Mouse (Mus musculus) liver, embryonic 12.5 days (tissue): ENCODE results near the gene Nagk. TPM values are rescaled to one million over a fixed set of nuclear protein-coding genes. Genes with fewer than 3 reads are reported as not detected.
"Not testable (repeated sequence)": the region's sequence is repeated elsewhere in the genome, so short reads cannot be mapped to it uniquely, and the experiment has no call there.

Source experiments
- ATAC-seq: fragments of 200-750 bp; cut with Nextera tagmentation; 2 replicates; pipeline ENCODE4 v1.8.0; 2017; ENCODE audit warnings: moderate number of reproducible peaks, mild to moderate bottlenecking, moderate library complexity
- H3K27ac ChIP-seq: fragments of 300-500 bp; sonication (generic); 2 replicates; pipeline ENCODE4 v1.5.1; 2016; ENCODE audit warnings: mild to moderate bottlenecking
- H3K27me3 ChIP-seq: fragments of 300-500 bp; sonication (generic); replicated peaks from 2 replicates; pipeline ENCODE4 v1.6.1; 2016; ENCODE audit warnings: mild to moderate bottlenecking, moderate library complexity
- H3K36me3 ChIP-seq: fragments of 300-500 bp; sonication (generic); 2 replicates; pipeline ENCODE4 v1.6.1; 2016; ENCODE audit warnings: mild to moderate bottlenecking, moderate library complexity
- H3K4me1 ChIP-seq: fragments of 300-500 bp; sonication (generic); 2 replicates; pipeline ENCODE4 v1.6.1; 2016
- H3K4me2 ChIP-seq: fragments of 300-500 bp; sonication (generic); 2 replicates; pipeline ENCODE4 v1.6.1; 2016; ENCODE audit warnings: mild to moderate bottlenecking, moderate library complexity
- H3K4me3 ChIP-seq: fragments of 300-500 bp; sonication (generic); 2 replicates; pipeline ENCODE4 v1.5.1; 2016; ENCODE audit warnings: mild to moderate bottlenecking, moderate library complexity
- H3K9ac ChIP-seq: fragments of 300-500 bp; sonication (generic); 2 replicates; pipeline ENCODE4 v1.6.1; 2016; ENCODE audit warnings: mild to moderate bottlenecking, moderate library complexity
- H3K9me3 ChIP-seq: fragments of 300-500 bp; sonication (generic); replicated peaks from 2 replicates; pipeline ENCODE4 v1.6.1; 2016; ENCODE audit warnings: mild to moderate bottlenecking, moderate library complexity
- WGBS: fragments of 180-500 bp; shearing (Covaris S2); methylation state at CpG from one replicate; pipeline ENCODE4 v1.1.7; 2016; ENCODE audit not compliant: insufficient replicate concordance; 5-methylcytosine and 5-hydroxymethylcytosine counted together
- polyA plus RNA-seq: library from polyadenylated mRNA; unstranded; fragments of >200 nt; fragmentation: Nextera tagmentation; extraction: Ambion mirVana; gene quantifications from 2 replicates; pipeline ENCODE4 v1.2.1, GENCODE M21; 2016

Gene Nagk
- polyA plus RNA-seq, 1 experiment from 2014 or later: 15.8 TPM

- ATAC-seq: no peak
- 81% methylated on average over 1 of the region's 1 CpGs for WGBS
- no peak overlapping the region for H3K27ac ChIP-seq
Measured at GRCm38 (mm10) chr6:83818996-83819395, 24.2 kb downstream of the Nagk start.

DNA sequence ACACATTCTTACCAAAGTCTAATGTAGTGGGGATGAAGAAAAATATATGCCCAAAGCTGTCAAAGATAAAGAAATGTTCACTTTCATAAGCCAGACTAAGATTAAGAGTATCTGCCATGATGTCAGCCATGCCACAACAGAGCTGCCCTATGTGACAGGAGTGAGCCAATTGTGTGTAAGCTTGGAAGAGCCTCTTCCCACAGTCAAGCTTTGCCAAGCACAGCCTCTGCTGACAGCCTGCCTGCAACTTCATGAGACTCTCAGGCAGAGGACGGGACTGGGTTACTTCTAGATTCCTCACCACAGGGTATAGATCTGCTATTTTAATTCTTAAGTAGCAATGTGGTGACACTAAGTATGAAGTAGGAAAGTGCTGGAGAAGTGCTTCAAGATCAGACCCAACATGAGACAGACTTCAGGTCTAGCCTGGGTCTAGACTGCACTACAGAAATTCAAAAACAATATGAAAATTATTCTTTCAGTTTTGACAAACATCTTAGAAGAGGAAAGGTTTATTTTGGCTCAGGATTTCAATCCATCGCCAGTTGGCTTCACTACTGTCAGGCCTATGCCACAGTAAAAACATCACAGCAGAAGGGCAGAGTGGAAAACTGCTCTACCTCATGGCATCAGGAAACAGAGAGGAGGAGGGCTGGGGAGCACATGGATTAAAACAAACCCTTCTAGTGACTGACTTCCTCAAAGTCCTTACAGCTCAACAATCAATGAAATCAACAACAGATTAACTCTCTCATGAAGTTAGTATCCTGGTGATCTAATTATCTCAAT lies 26.1 kb downstream of the Nagk start:
- Histone ChIP-seq H3K9me3 (no peaks in the 10 kb centered on the region), H3K27me3 (no peaks in the 10 kb centered on the region), H3K4me3 (no peak overlapping the region), H3K4me1 (no peaks in the 10 kb centered on the region), H3K27ac (no peak overlapping the region), H3K4me2 (no peak overlapping the region), H3K9ac (no peak overlapping the region), H3K36me3 (peaks cover 3% of the 10 kb centered on the region; the same call in 1 of the 2 replicates)
- 65% methylated on average over 2 of the region's 2 CpGs for WGBS
- ATAC-seq: no peak

More at GRCm38 (mm10) chr6:83818996-83819395, 24.2 kb downstream of the Nagk start:
- no peaks in the 10 kb centered on the region for H3K27me3 ChIP-seq
- H3K9ac ChIP-seq: no peak overlapping the region
- no peak overlapping the region for H3K4me2 ChIP-seq
- no peaks in the 10 kb centered on the region for H3K9me3 ChIP-seq
- H3K4me3 ChIP-seq: no peak overlapping the region
- peaks cover 6% of the 10 kb centered on the region for H3K36me3 ChIP-seq
- H3K4me1 ChIP-seq: no peaks in the 10 kb centered on the region

GRCm38 (mm10) chr6:83821856-83822255 lies 27.1 kb downstream of the Nagk start:
- H3K36me3 ChIP-seq: peaks cover 3% of the 10 kb centered on the region; the same call in 1 of the 2 replicates
- H3K4me2 ChIP-seq: no peak overlapping the region
- H3K4me1 ChIP-seq: no peaks in the 10 kb centered on the region
- WGBS: 62% methylated on average over 2 of the region's 2 CpGs
- no peak overlapping the region for H3K9ac ChIP-seq
- no peaks in the 10 kb centered on the region for H3K9me3 ChIP-seq
- ATAC-seq: no peak
- no peak overlapping the region for H3K4me3 ChIP-seq
- no peak overlapping the region for H3K27ac ChIP-seq
- H3K27me3 ChIP-seq: no peaks in the 10 kb centered on the region

DNA sequence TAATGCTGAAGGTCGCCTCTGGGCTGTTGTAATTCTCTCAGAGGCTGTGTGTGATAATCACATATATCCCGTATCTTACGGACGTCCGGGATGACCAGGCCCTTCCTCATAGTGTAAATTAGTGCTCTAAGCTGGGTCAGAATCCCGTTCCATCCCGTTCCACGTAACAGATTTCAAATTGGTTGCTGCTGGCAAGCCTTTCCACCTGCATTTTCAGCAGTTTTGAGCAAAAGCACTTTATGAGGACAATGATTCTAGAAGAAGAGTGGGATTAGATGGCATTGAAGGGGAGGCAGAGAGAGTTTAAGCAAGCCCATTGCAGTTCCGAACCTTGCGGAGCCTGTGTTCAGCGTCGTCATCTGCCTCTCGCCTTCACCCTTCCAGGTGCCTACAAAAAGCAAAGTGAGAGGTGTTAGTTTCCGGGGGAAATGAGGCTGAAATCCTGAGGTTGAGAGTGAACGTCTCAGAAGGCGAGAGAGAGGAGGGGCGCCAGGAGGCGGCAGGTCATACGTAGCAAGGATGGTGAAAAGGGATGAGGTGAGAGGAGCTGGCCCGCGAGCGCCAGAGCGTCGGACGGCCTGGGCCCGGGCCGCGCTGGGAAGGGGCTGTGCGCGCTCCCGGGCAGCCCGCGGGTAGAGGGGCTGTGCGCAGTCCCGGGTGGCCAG lies 36.3 kb downstream of the Nagk start:
- H3K27me3 ChIP-seq: no peaks in the 10 kb centered on the region
- 5% methylated on average over 35 of the region's 35 CpGs for WGBS
- H3K9me3 ChIP-seq: no peaks in the 10 kb centered on the region
- H3K27ac ChIP-seq: peak overlapping the region; percentile 71
- H3K4me2 ChIP-seq: peak overlapping the region; percentile 92
- no peaks in the 10 kb centered on the region for H3K36me3 ChIP-seq
- H3K4me3 ChIP-seq: peak overlapping the region; percentile 68
- H3K4me1 ChIP-seq: peaks cover 19% of the 10 kb centered on the region
- ATAC-seq: no peak; the same call in 1 of the 2 replicates
- H3K9ac ChIP-seq: peak overlapping the region; percentile 76

- WGBS: 1% methylated on average over 37 of the region's 37 CpGs
- Histone ChIP-seq H3K27me3 (no peaks in the 10 kb centered on the region), H3K36me3 (no peaks in the 10 kb centered on the region), H3K4me1 (peaks cover 19% of the 10 kb centered on the region), H3K9me3 (no peaks in the 10 kb centered on the region), H3K9ac (peak within 1 kb of the TSS; percentile 76), H3K4me3 (peak within 1 kb of the TSS; percentile 68), H3K27ac (peak within 1 kb of the TSS; percentile 71), H3K4me2 (peak within 1 kb of the TSS; percentile 92)
- ATAC-seq: peak; percentile 98
Measured at GRCm38 (mm10) chr6:83831606-83832123, 36.9 kb downstream of the Nagk start, which contains the start of gene Paip2b. TSS of gene Paip2b (minus strand) at chr6:83831741.

DNA sequence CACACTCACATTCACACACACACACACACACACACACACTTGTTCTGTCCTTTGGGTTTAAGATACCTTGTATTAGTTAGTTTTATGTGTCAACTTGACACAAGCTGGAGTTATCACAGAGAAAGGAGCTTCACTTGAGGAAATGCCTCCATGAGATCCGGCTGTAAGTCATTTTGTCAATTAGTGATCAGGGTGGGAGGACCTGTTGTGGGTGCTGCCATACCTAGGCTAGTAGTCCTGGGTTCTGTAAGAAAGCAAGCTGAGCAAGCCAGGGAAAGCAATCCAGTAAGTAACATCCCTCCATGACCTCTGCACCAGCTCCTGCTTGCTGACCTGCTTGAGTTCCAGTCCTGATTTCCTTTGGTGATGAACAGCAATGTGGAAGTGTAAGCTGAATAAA lies 37.6 kb downstream of the Nagk start:
- 0 out of 2 replicates have a peak overlapping the region, but pooled peaks have one; percentile 54 for H3K27ac ChIP-seq
- ATAC-seq, H3K9me3 ChIP-seq, H3K36me3 ChIP-seq, H3K27me3 ChIP-seq: not testable (repeated sequence)
- peak overlapping the region; percentile 92 for H3K4me2 ChIP-seq
- H3K9ac ChIP-seq: 0 out of 2 replicates have a peak overlapping the region, but pooled peaks have one; percentile 48
- WGBS: 69% methylated on average over 1 of the region's 1 CpGs
- peaks cover 19% of the 10 kb centered on the region for H3K4me1 ChIP-seq
- H3K4me3 ChIP-seq: peak overlapping the region; percentile 68

- H3K27ac ChIP-seq: no peak overlapping the region
- no peak overlapping the region for H3K4me3 ChIP-seq
- ATAC-seq: no peak
- no peak overlapping the region for H3K4me2 ChIP-seq
- no peaks in the 10 kb centered on the region for H3K36me3 ChIP-seq
- peaks cover 8% of the 10 kb centered on the region; the same call in 1 of the 2 replicates for H3K4me1 ChIP-seq
- H3K9me3 ChIP-seq: no peaks in the 10 kb centered on the region
- H3K27me3 ChIP-seq: no peaks in the 10 kb centered on the region
- H3K9ac ChIP-seq: no peak overlapping the region
- 74% methylated on average over 2 of the region's 2 CpGs for WGBS
Measured at GRCm38 (mm10) chr6:83836826-83837225, 42.0 kb downstream of the Nagk start.

GRCm38 (mm10) chr6:83838046-83838445 lies 43.3 kb downstream of the Nagk start:
- H3K4me3 ChIP-seq: no peak overlapping the region
- no peaks in the 10 kb centered on the region for H3K4me1 ChIP-seq
- H3K4me2 ChIP-seq: no peak overlapping the region
- ATAC-seq: no peak
- no peaks in the 10 kb centered on the region for H3K9me3 ChIP-seq
- no peak overlapping the region for H3K27ac ChIP-seq
- no peaks in the 10 kb centered on the region for H3K36me3 ChIP-seq
- no peak overlapping the region for H3K9ac ChIP-seq
- no peaks in the 10 kb centered on the region for H3K27me3 ChIP-seq
- 48% methylated on average over 2 of the region's 2 CpGs for WGBS

- Histone ChIP-seq H3K9me3 (no peaks in the 10 kb centered on the region), H3K27ac (no peak overlapping the region), H3K4me3 (no peak overlapping the region), H3K9ac (no peak overlapping the region), H3K27me3 (no peaks in the 10 kb centered on the region), H3K36me3 (no peaks in the 10 kb centered on the region), H3K4me2 (no peak overlapping the region), H3K4me1 (no peaks in the 10 kb centered on the region)
- WGBS: 77% methylated on average over 6 of the region's 6 CpGs
- no peak for ATAC-seq
Measured at GRCm38 (mm10) chr6:83840086-83840485, 45.3 kb downstream of the Nagk start.

DNA sequence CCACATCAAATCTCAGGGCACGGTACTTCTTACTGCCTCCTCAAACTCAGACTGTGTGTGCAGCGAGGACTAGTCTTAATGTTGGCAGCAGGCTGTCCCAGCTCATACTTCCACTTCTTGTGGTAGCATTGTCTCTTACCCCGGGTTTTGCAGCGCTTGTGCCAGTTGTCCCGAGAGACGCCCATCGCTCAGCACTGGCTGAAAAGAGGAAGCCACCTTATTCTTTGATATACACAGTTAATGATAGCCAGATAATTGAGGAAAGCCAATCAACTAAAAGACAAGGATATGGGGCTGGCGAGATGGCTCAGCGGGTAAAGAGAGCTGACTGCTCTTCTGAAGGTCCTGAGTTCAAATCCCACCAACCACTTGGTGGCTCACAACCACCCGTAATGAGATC lies 50.1 kb downstream of the Nagk start:
- no peak overlapping the region for H3K27ac ChIP-seq
- no peak for ATAC-seq
- no peaks in the 10 kb centered on the region for H3K4me1 ChIP-seq
- H3K4me3 ChIP-seq: no peak overlapping the region
- no peak overlapping the region for H3K9ac ChIP-seq
- no peak overlapping the region for H3K4me2 ChIP-seq
- H3K36me3 ChIP-seq: no peaks in the 10 kb centered on the region
- no peaks in the 10 kb centered on the region for H3K27me3 ChIP-seq
- WGBS: 69% methylated on average over 10 of the region's 10 CpGs
- no peaks in the 10 kb centered on the region for H3K9me3 ChIP-seq

GRCm38 (mm10) chr6:83846141-83846540 lies 51.4 kb downstream of the Nagk start:
- Histone ChIP-seq H3K4me2 (no peak overlapping the region), H3K4me1 (no peaks in the 10 kb centered on the region), H3K27ac (no peak overlapping the region), H3K9me3 (no peaks in the 10 kb centered on the region), H3K36me3 (no peaks in the 10 kb centered on the region), H3K27me3 (no peaks in the 10 kb centered on the region), H3K4me3 (no peak overlapping the region), H3K9ac (no peak overlapping the region)
- 81% methylated on average over 2 of the region's 2 CpGs for WGBS
- ATAC-seq: no peak

DNA sequence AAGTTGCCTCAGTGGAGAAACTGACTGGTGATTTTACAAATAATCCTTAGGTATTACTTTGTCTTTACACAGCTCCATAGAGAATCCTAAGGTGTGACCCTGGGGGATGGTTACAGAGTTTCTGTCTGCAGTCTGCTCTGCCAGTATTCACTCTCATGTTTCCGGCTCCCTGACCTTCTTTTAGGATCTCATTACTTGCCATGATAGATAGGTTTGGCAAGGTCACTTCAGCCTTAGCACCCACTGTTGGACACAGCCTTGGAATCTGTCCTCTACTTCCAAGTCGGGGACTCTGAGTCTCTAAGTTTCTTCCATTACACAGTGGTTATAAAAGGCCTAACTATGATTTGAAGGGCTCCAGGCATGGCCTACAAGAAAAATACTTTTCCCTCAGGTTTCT lies 54.7 kb downstream of the Nagk start:
- ATAC-seq: no peak
- Histone ChIP-seq H3K4me1 (no peaks in the 10 kb centered on the region), H3K36me3 (no peaks in the 10 kb centered on the region), H3K9me3 (no peaks in the 10 kb centered on the region), H3K9ac (no peak overlapping the region), H3K4me3 (no peak overlapping the region), H3K27ac (no peak overlapping the region), H3K27me3 (no peaks in the 10 kb centered on the region), H3K4me2 (no peak overlapping the region)
- WGBS: 60% methylated on average over 2 of the region's 2 CpGs
